Mouse (Mus musculus) megakaryocyte, embryonic 14.5 days (primary cell): ENCODE measurements around the gene Spatc1l.

Experiments
- FLI1 ChIP-seq: IDR thresholded peaks from 2 replicates; pipeline ENCODE4 v1.6.1; 2012; ENCODE audit warnings: low read length, inconsistent platforms, mixed read lengths
- GATA1 ChIP-seq: IDR thresholded peaks from 3 replicates; pipeline ENCODE4 v1.6.1; 2012; ENCODE audit warnings: mixed read lengths, low read length, inconsistent platforms, borderline replicate concordance

DNA sequence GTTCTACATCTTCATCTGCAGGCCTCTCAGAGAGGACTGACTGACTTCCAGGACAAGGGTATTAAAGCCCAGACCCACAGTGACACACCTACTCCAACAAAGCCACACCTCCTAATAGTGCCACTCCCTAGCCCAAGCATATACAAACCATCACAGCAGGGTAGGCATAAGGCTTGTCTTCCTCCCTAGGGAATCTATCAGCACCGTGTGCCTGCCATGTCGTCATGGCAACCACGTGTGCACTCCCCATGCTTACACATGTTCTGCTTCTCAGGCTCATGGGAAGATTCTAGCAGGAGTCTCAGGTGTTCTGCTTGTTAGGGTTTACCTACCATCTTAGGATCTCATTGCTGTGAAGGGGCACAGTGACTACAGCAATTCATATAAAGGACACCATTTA lies 10.5 kb upstream of the Spatc1l start:
- TF ChIP-seq FLI1 (no peak), GATA1 (no peak)
